Mouse (Mus musculus): ENCODE measurements around the gene Sdk2. TPM values are rescaled to one million over a fixed set of nuclear protein-coding genes. Genes with fewer than 3 reads are reported as not detected.

Sdk2 gene
- under 1 TPM; 0.19 to 0.58 (median 0.48) TPM for total RNA-seq (2022)

- DNase-seq (ENCODE audit: low spot score in 2 of 2), result no peak
These were observed at the start of gene Sdk2 for GRCm38 (mm10) chr11:114066951-114067762. Gene Sdk2, minus strand, starts transcription at chr11:114067046.

- no peak for DNase-seq (ENCODE audit: low spot score in 2 of 2)
These were observed 48.2 kb upstream of the Sdk2 start for GRCm38 (mm10) chr11:114115077-114115476.

GRCm38 (mm10) chr11:114114674-114115073 is 47.8 kb upstream of the Sdk2 start:
- DNase-seq (ENCODE audit: low spot score in 2 of 2), result no peak

GRCm38 (mm10) chr11:114110851-114111250 is 44.0 kb upstream of the Sdk2 start:
- no peak for DNase-seq (ENCODE audit: low spot score in 2 of 2)

GRCm38 (mm10) chr11:114093636-114094035 is 26.8 kb upstream of the Sdk2 start:
- peak in 1 of 2 experiments; percentile 13 for DNase-seq (ENCODE audit: low spot score in 2 of 2)

GRCm38 (mm10) chr11:114093175-114093574 is 26.3 kb upstream of the Sdk2 start:
- peak in 1 of 2 experiments; percentile 6 for DNase-seq (ENCODE audit: low spot score in 2 of 2)

GRCm38 (mm10) chr11:114080606-114081005 is 13.8 kb upstream of the Sdk2 start:
- DNase-seq (ENCODE audit: low spot score in 2 of 2), result no peak

- DNase-seq (ENCODE audit: low spot score in 2 of 2), result no peak
These were observed 5.8 kb upstream of the Sdk2 start for GRCm38 (mm10) chr11:114072644-114073043.

- DNase-seq (ENCODE audit: low spot score in 2 of 2), result no peak
These were observed 5.2 kb upstream of the Sdk2 start for GRCm38 (mm10) chr11:114071998-114072397.

GRCm38 (mm10) chr11:114070881-114071280 is 4.0 kb upstream of the Sdk2 start:
- no peak for DNase-seq (ENCODE audit: low spot score in 2 of 2)

- DNase-seq (ENCODE audit: low spot score in 2 of 2), result no peak
These were observed 3.3 kb upstream of the Sdk2 start for GRCm38 (mm10) chr11:114070131-114070530.

GRCm38 (mm10) chr11:114068390-114068789 is 1.5 kb upstream of the Sdk2 start:
- no peak for DNase-seq (ENCODE audit: low spot score in 2 of 2)

GRCm38 (mm10) chr11:114066098-114066950 is 522 bp downstream of the Sdk2 start:
- no peak for DNase-seq (ENCODE audit: low spot score in 2 of 2)

- no peak for DNase-seq (ENCODE audit: low spot score in 2 of 2)
These were observed 1.2 kb downstream of the Sdk2 start for GRCm38 (mm10) chr11:114065596-114065995.

GRCm38 (mm10) chr11:114064871-114065388 is 1.9 kb downstream of the Sdk2 start:
- DNase-seq (ENCODE audit: low spot score in 2 of 2), result no peak

- DNase-seq (ENCODE audit: low spot score in 2 of 2), result no peak
These were observed 4.9 kb downstream of the Sdk2 start for GRCm38 (mm10) chr11:114061946-114062345.

- no peak for DNase-seq (ENCODE audit: low spot score in 2 of 2)
These were observed 5.6 kb downstream of the Sdk2 start for GRCm38 (mm10) chr11:114061265-114061664.

GRCm38 (mm10) chr11:114056351-114056750 is 10.5 kb downstream of the Sdk2 start:
- DNase-seq (ENCODE audit: low spot score in 2 of 2), result no peak

- DNase-seq (ENCODE audit: low spot score in 2 of 2), result no peak
These were observed 12.1 kb downstream of the Sdk2 start for GRCm38 (mm10) chr11:114054581-114055315.

- DNase-seq (ENCODE audit: low spot score in 2 of 2), result peak in 1 of 2 experiments; percentile 24
These were observed 15.5 kb downstream of the Sdk2 start for GRCm38 (mm10) chr11:114051361-114051760.

GRCm38 (mm10) chr11:114050511-114050910 is 16.3 kb downstream of the Sdk2 start:
- DNase-seq (ENCODE audit: low spot score in 2 of 2), result no peak
